Mouse (Mus musculus) E14TG2a.4 (cell line): ENCODE results near the gene Man1c1.
A peak's percentile ranks its signal among the peaks of the same experiment; 100 is the strongest.

Experiments
- H3K27me3 ChIP-seq: 2 replicates; pipeline ENCODE4 v1.6.1; 2014; ENCODE audit warnings: low read length, control low read depth; ENCODE audit not compliant: insufficient read depth
- H3K36me3 ChIP-seq: 2 replicates; pipeline ENCODE4 v1.6.1; 2014; ENCODE audit warnings: low read length, control low read depth; ENCODE audit not compliant: insufficient read depth
- H3K4me1 ChIP-seq: replicated peaks from 2 replicates; pipeline ENCODE4 v1.6.1; 2014; ENCODE audit warnings: low read depth, low read length, control low read depth
- H3K4me3 ChIP-seq: replicated peaks from 2 replicates; pipeline ENCODE4 v1.5.1; 2014; ENCODE audit warnings: mild to moderate bottlenecking, low read length
- H3K9me3 ChIP-seq: 2 replicates; pipeline ENCODE4 v1.6.1; 2014; ENCODE audit warnings: low read length, control low read depth
- CTCF ChIP-seq: conservative IDR thresholded peaks from 2 replicates; pipeline ENCODE4 v1.5.1; 2014; ENCODE audit warnings: low read length
- NANOG ChIP-seq: IDR thresholded peaks from 2 replicates; pipeline ENCODE4 v1.6.1; 2014; ENCODE audit warnings: borderline replicate concordance, low read length, mixed read lengths
- POU5F1 ChIP-seq: IDR thresholded peaks from 2 replicates; pipeline ENCODE4 v1.6.1; 2014; ENCODE audit warnings: low read length, borderline replicate concordance

The Man1c1 gene

GRCm38 (mm10) chr4:134618810-134619488, 85.1 kb downstream of the Man1c1 start:
- Histone ChIP-seq H3K4me1 (peaks cover 25% of the 10 kb centered on the region), H3K27me3 (no peaks in the 10 kb centered on the region), H3K36me3 (no peaks in the 10 kb centered on the region), H3K9me3 (no peaks in the 10 kb centered on the region), H3K4me3 (no peak overlapping the region)
- no peak for TF ChIP-seq POU5F1
- TF ChIP-seq NANOG, result no peak
- TF ChIP-seq CTCF, result no peak

GRCm38 (mm10) chr4:134617779-134618178, 86.3 kb downstream of the Man1c1 start:
- H3K36me3 ChIP-seq, result no peaks in the 10 kb centered on the region

GRCm38 (mm10) chr4:134615929-134616625, 88.0 kb downstream of the Man1c1 start:
- no peak for TF ChIP-seq CTCF
- TF ChIP-seq NANOG, result no peak
- TF ChIP-seq POU5F1, result no peak
- H3K27me3 ChIP-seq, result no peaks in the 10 kb centered on the region
- no peak overlapping the region for H3K4me3 ChIP-seq
- no peaks in the 10 kb centered on the region for H3K36me3 ChIP-seq
- H3K9me3 ChIP-seq, result no peaks in the 10 kb centered on the region
- H3K4me1 ChIP-seq, result peaks cover 34% of the 10 kb centered on the region

More at GRCm38 (mm10) chr4:134617779-134618178, 86.3 kb downstream of the Man1c1 start:
- TF ChIP-seq POU5F1, result no peak
- TF ChIP-seq CTCF, result no peak
- TF ChIP-seq NANOG, result no peak
- Histone ChIP-seq H3K27me3 (no peaks in the 10 kb centered on the region), H3K9me3 (no peaks in the 10 kb centered on the region), H3K4me1 (peaks cover 24% of the 10 kb centered on the region), H3K4me3 (no peak overlapping the region)

GRCm38 (mm10) chr4:134612070-134612667, 91.9 kb downstream of the Man1c1 start:
- H3K4me3 ChIP-seq, result 0 out of 2 replicates have a peak overlapping the region, but pooled peaks have one; percentile 17
- no peaks in the 10 kb centered on the region for H3K27me3 ChIP-seq
- no peaks in the 10 kb centered on the region for H3K9me3 ChIP-seq
- H3K4me1 ChIP-seq, result peaks cover 26% of the 10 kb centered on the region
- H3K36me3 ChIP-seq, result no peaks in the 10 kb centered on the region
- peak; percentile 40 for TF ChIP-seq CTCF
- TF ChIP-seq NANOG, result no peak

GRCm38 (mm10) chr4:134610616-134611015, 93.5 kb downstream of the Man1c1 start:
- Histone ChIP-seq H3K4me3 (no peak overlapping the region), H3K4me1 (peaks cover 17% of the 10 kb centered on the region), H3K36me3 (no peaks in the 10 kb centered on the region), H3K9me3 (no peaks in the 10 kb centered on the region), H3K27me3 (no peaks in the 10 kb centered on the region)
- TF ChIP-seq NANOG, result no peak
- no peak for TF ChIP-seq POU5F1
- TF ChIP-seq CTCF, result no peak

- peaks cover 10% of the 10 kb centered on the region for H3K4me1 ChIP-seq
- no peaks in the 10 kb centered on the region for H3K36me3 ChIP-seq
- no peak overlapping the region for H3K4me3 ChIP-seq
- no peaks in the 10 kb centered on the region for H3K9me3 ChIP-seq
- no peaks in the 10 kb centered on the region; the same call in 1 of the 2 replicates for H3K27me3 ChIP-seq
- no peak for TF ChIP-seq NANOG
- no peak for TF ChIP-seq CTCF
- no peak for TF ChIP-seq POU5F1
These were observed 96.4 kb downstream of the Man1c1 start for GRCm38 (mm10) chr4:134607679-134608078.

GRCm38 (mm10) chr4:134606054-134606453, 98.0 kb downstream of the Man1c1 start:
- Histone ChIP-seq H3K9me3 (no peaks in the 10 kb centered on the region), H3K4me1 (peaks cover 6% of the 10 kb centered on the region), H3K27me3 (no peaks in the 10 kb centered on the region; the same call in 1 of the 2 replicates), H3K36me3 (no peaks in the 10 kb centered on the region), H3K4me3 (no peak overlapping the region)
- TF ChIP-seq NANOG (no peak), POU5F1 (no peak), CTCF (no peak)

- H3K9me3 ChIP-seq, result no peaks in the 10 kb centered on the region
- no peaks in the 10 kb centered on the region; the same call in 1 of the 2 replicates for H3K27me3 ChIP-seq
- no peak overlapping the region for H3K4me3 ChIP-seq
- H3K36me3 ChIP-seq, result no peaks in the 10 kb centered on the region
- H3K4me1 ChIP-seq, result peaks cover 6% of the 10 kb centered on the region
- TF ChIP-seq CTCF (no peak), NANOG (no peak), POU5F1 (no peak)
These were observed 99.6 kb downstream of the Man1c1 start for GRCm38 (mm10) chr4:134604472-134604871.
